Mouse (Mus musculus): ENCODE data around the gene Sarnp. TPM values are rescaled to one million over a fixed set of nuclear protein-coding genes. Genes with fewer than 3 reads are reported as not detected.
A peak's percentile ranks its signal among the peaks of the same experiment; 100 is the strongest.

Gene Sarnp
- total and polyA plus RNA-seq, 2 experiments from 2014 or later = 19.4 to 135 TPM

DNA sequence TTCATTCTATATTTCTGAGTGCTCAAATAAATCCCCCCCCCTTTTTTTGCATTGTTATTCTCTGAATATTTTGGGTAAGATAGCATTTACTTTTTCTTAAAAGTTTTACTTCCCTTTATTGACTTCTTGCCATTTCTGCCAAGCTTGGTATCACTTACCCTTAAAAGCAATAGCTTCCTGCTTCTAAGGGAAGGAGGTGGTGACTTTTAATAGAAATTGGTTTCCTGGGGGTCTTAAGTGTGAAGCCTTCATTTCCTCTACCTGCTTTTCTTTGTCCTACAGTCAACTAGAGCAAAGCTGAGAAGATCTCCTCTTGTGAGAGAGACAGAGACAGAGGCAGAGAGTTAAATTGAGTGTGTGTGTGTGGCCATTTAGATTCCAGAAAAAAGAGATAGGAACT is 44.0 kb downstream of the Sarnp start:
- H3K27ac ChIP-seq (ENCODE audit: low read depth) = no peak overlapping the region
- no peak overlapping the region for H3K4me3 ChIP-seq (ENCODE audit: low read depth, low read length)
- no peak overlapping the region for H3K4me2 ChIP-seq (ENCODE audit: low read depth, low read length)
- no peak for TF ChIP-seq EP300 (IDR thresholded peaks at IDR 0.05; ENCODE audit: low read depth)
- no peaks in the 10 kb centered on the region for H3K9me3 ChIP-seq (replicated peaks; ENCODE audit: control insufficient read depth, low read length)
- DNase-seq (ENCODE audit: low spot score) (no peak), ATAC-seq (ENCODE audit: insufficient read depth, low read depth) (no peak)
- H3K36me3 ChIP-seq (replicated peaks; ENCODE audit: control insufficient read depth, insufficient read depth, low read length) = peaks cover 46% of the 10 kb centered on the region
- H3K9ac ChIP-seq (replicated peaks; ENCODE audit: low read depth, low read length) = no peak overlapping the region
- no peaks in the 10 kb centered on the region for H3K27me3 ChIP-seq (ENCODE audit: control insufficient read depth, insufficient read depth, low read length)
- no peaks in the 10 kb centered on the region for H3K4me1 ChIP-seq (ENCODE audit: control insufficient read depth, insufficient read depth)

GRCm38 (mm10) chr10:128866042-128866441 is 48.9 kb downstream of the Sarnp start:
- TF ChIP-seq EP300 (IDR thresholded peaks at IDR 0.05; ENCODE audit: low read depth) = no peak
- peak; percentile 32; the same call in 1 of the 2 replicates for TF ChIP-seq CTCF (IDR thresholded peaks at IDR 0.05; ENCODE audit: low read depth)
- no peak overlapping the region for H3K9ac ChIP-seq (replicated peaks; ENCODE audit: low read depth, low read length)
- H3K27ac ChIP-seq (ENCODE audit: low read depth) = no peak overlapping the region
- H3K4me1 ChIP-seq (ENCODE audit: control insufficient read depth, insufficient read depth) = no peaks in the 10 kb centered on the region
- ATAC-seq (ENCODE audit: insufficient read depth, low read depth) (no peak), DNase-seq (ENCODE audit: low spot score) (no peak)
- no peak overlapping the region for H3K4me3 ChIP-seq (ENCODE audit: low read depth, low read length)
- H3K36me3 ChIP-seq (replicated peaks; ENCODE audit: control insufficient read depth, insufficient read depth, low read length) = peaks cover 54% of the 10 kb centered on the region
- H3K9me3 ChIP-seq (replicated peaks; ENCODE audit: control insufficient read depth, low read length) = no peaks in the 10 kb centered on the region
- H3K27me3 ChIP-seq (ENCODE audit: control insufficient read depth, insufficient read depth, low read length) = no peaks in the 10 kb centered on the region
- WGBS = 72% methylated on average over 3 of the region's 3 CpGs
- no peak overlapping the region for H3K4me2 ChIP-seq (ENCODE audit: low read depth, low read length)

DNA sequence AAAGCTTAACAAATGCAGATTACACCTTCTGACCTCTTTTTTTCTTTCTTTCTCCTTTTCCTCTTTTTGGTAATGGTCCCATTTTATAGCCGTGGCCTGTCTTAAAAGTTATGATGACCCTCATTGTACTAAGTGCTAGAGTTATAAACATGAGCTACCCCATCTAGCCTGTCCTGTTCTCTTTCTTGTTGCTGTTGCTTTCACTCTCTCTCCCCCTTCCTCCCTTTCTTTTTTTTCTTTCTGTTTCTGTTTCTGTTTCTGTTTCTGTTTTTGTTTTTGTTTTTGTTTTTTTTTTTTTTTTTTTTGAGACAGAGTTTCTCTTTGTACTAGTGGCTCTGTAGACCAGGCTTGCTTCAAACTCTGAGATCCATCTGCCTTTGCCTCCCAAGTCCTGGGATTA is 49.4 kb downstream of the Sarnp start:
- Histone ChIP-seq H3K36me3 (replicated peaks; ENCODE audit: control insufficient read depth, insufficient read depth, low read length) (peaks cover 58% of the 10 kb centered on the region), H3K27me3 (ENCODE audit: control insufficient read depth, insufficient read depth, low read length) (no peaks in the 10 kb centered on the region), H3K4me1 (ENCODE audit: control insufficient read depth, insufficient read depth) (no peaks in the 10 kb centered on the region), H3K27ac (ENCODE audit: low read depth) (no peak overlapping the region), H3K4me2 (ENCODE audit: low read depth, low read length) (no peak overlapping the region), H3K9ac (replicated peaks; ENCODE audit: low read depth, low read length) (no peak overlapping the region), H3K9me3 (replicated peaks; ENCODE audit: control insufficient read depth, low read length) (no peaks in the 10 kb centered on the region), H3K4me3 (ENCODE audit: low read depth, low read length) (no peak overlapping the region)
- ATAC-seq (ENCODE audit: insufficient read depth, low read depth) (no peak), DNase-seq (ENCODE audit: low spot score) (no peak)
- 96% methylated on average over 1 of the region's 1 CpGs for WGBS
- no peak for TF ChIP-seq CTCF (IDR thresholded peaks at IDR 0.05; ENCODE audit: low read depth)
- no peak for TF ChIP-seq EP300 (IDR thresholded peaks at IDR 0.05; ENCODE audit: low read depth)

GRCm38 (mm10) chr10:128870341-128870740 is 53.2 kb downstream of the Sarnp start:
- no peak overlapping the region for H3K27ac ChIP-seq (ENCODE audit: low read depth)
- DNase-seq (ENCODE audit: low spot score) (no peak), ATAC-seq (ENCODE audit: insufficient read depth, low read depth) (no peak)
- TF ChIP-seq CTCF (IDR thresholded peaks at IDR 0.05; ENCODE audit: low read depth) = no peak
- TF ChIP-seq EP300 (IDR thresholded peaks at IDR 0.05; ENCODE audit: low read depth) = no peak
- H3K36me3 ChIP-seq (replicated peaks; ENCODE audit: control insufficient read depth, insufficient read depth, low read length) = peaks cover 72% of the 10 kb centered on the region
- H3K27me3 ChIP-seq (ENCODE audit: control insufficient read depth, insufficient read depth, low read length) = no peaks in the 10 kb centered on the region
- 69% methylated on average over 3 of the region's 3 CpGs for WGBS
- no peak overlapping the region for H3K9ac ChIP-seq (replicated peaks; ENCODE audit: low read depth, low read length)
- H3K4me1 ChIP-seq (ENCODE audit: control insufficient read depth, insufficient read depth) = no peaks in the 10 kb centered on the region
- no peak overlapping the region for H3K4me2 ChIP-seq (ENCODE audit: low read depth, low read length)
- H3K4me3 ChIP-seq (ENCODE audit: low read depth, low read length) = no peak overlapping the region
- H3K9me3 ChIP-seq (replicated peaks; ENCODE audit: control insufficient read depth, low read length) = no peaks in the 10 kb centered on the region

GRCm38 (mm10) chr10:128878291-128878690 is 61.2 kb downstream of the Sarnp start:
- Histone ChIP-seq H3K27ac (ENCODE audit: low read depth) (no peak overlapping the region), H3K4me3 (ENCODE audit: low read depth, low read length) (no peak overlapping the region), H3K9ac (replicated peaks; ENCODE audit: low read depth, low read length) (no peak overlapping the region), H3K4me2 (ENCODE audit: low read depth, low read length) (no peak overlapping the region), H3K36me3 (replicated peaks; ENCODE audit: control insufficient read depth, insufficient read depth, low read length) (peaks cover 24% of the 10 kb centered on the region), H3K27me3 (ENCODE audit: control insufficient read depth, insufficient read depth, low read length) (no peaks in the 10 kb centered on the region), H3K9me3 (replicated peaks; ENCODE audit: control insufficient read depth, low read length) (no peaks in the 10 kb centered on the region), H3K4me1 (ENCODE audit: control insufficient read depth, insufficient read depth) (no peaks in the 10 kb centered on the region)
- ATAC-seq (ENCODE audit: insufficient read depth, low read depth) = no peak
- TF ChIP-seq EP300 (IDR thresholded peaks at IDR 0.05; ENCODE audit: low read depth) (no peak), CTCF (IDR thresholded peaks at IDR 0.05; ENCODE audit: low read depth) (no peak)
- DNase-seq (ENCODE audit: low spot score) = no peak

- Histone ChIP-seq H3K27me3 (ENCODE audit: control insufficient read depth, insufficient read depth, low read length) (no peaks in the 10 kb centered on the region), H3K4me2 (ENCODE audit: low read depth, low read length) (no peak overlapping the region), H3K9me3 (replicated peaks; ENCODE audit: control insufficient read depth, low read length) (no peaks in the 10 kb centered on the region), H3K4me1 (ENCODE audit: control insufficient read depth, insufficient read depth) (no peaks in the 10 kb centered on the region), H3K9ac (replicated peaks; ENCODE audit: low read depth, low read length) (no peak overlapping the region), H3K27ac (ENCODE audit: low read depth) (no peak overlapping the region), H3K36me3 (replicated peaks; ENCODE audit: control insufficient read depth, insufficient read depth, low read length) (peaks cover 18% of the 10 kb centered on the region), H3K4me3 (ENCODE audit: low read depth, low read length) (no peak overlapping the region)
- ATAC-seq (ENCODE audit: insufficient read depth, low read depth) = no peak
- TF ChIP-seq CTCF (IDR thresholded peaks at IDR 0.05; ENCODE audit: low read depth) (no peak), EP300 (IDR thresholded peaks at IDR 0.05; ENCODE audit: low read depth) (no peak)
- DNase-seq (ENCODE audit: low spot score) = no peak
- WGBS = 69% methylated on average over 2 of the region's 2 CpGs
Observed at GRCm38 (mm10) chr10:128878811-128879210, 61.7 kb downstream of the Sarnp start.

Data from heart, postnatal 0 days (tissue).